Mouse (Mus musculus): ENCODE data around the gene Exoc7. TPM values are rescaled to one million over a fixed set of nuclear protein-coding genes. Genes with fewer than 3 reads are reported as not detected.

Exoc7 gene
- 28.0 and 29.4 TPM in 2 replicates for polyA plus RNA-seq (2012; rRNA removed)

DNA sequence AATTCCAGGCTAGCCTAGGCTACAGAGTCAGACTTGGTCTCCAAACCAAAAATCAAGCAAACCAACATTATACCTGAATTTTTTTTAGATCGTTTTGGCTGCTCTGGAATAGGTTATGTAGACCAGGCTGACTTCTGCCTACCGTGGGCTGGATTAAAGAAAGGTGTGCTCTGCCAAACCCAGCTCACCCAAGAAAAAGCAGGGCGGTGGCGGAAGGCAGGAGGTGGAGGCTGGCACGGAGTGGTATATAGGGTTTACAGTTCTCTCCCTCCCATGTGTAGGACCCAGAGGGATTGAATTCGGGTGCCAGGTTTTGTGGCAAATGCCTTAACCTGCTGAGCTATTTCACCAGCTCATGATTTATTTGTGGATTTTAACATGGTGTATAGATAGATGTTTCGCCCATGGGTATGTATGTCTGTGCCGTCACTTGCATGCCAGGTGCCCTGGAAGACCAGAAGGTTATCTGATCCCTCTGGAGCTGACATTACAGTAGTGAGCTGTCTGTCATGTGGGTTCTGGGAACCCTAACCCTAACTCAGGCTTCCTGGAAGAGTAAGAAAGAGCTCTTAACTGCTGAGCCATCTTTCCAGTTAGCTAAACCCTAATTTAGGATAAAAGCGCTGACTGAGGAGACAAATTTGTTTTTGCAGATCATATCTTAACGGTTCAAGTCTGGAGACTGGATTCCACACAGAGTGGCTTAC is at the start of gene Exoc7:
Exoc7 (minus strand) TSS at position 215 of the 707 bp plus-strand sequence.

DNA sequence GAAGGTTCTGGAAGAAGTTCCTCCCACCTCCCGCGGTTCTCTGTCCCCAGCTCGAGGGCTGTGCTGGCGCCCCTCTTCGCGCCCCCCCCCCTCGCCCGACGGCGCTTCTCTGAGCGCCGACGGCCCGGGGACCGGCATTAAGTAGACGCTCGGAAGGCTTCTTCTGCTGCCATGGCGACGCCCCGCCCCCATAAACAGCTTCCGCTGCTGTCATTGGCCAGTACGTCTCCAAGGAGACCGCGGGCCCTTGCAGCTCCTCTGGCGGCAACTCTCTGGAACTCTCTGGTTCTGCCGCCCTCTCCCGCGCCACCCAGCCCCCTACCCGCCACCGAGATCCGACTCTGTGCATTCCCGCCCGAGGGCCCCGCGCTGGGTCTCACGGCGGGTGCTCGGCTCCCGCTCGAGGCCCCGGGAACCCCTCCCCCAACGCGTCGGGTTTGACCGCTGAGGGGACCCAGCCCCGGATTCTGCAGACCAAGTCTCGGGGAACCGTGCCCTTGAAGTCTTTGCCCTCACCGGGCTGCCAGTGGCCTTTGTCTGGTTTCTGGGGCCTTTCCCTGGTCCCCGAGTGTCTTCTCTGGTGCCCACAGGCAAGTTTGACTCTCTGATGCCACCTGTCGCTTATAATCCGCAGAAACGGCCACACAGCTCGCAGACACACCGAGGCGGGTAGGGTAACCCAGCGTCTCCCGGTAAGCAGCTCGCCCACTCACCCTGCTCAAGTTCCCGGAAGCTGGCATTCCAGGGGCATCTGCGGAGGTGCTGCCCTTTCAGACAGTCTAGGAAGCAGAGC is 28.4 kb upstream of the Exoc7 start, which contains the start of gene Foxj1:
Foxj1 (minus strand) TSS at position 156 of the 793 bp plus-strand sequence.

GRCm38 (mm10) chr11:116280751-116281663 is 26.0 kb downstream of the Exoc7 start, which contains the start of gene Galr2:
Galr2 (plus strand) TSS chr11:116280939.

DNA sequence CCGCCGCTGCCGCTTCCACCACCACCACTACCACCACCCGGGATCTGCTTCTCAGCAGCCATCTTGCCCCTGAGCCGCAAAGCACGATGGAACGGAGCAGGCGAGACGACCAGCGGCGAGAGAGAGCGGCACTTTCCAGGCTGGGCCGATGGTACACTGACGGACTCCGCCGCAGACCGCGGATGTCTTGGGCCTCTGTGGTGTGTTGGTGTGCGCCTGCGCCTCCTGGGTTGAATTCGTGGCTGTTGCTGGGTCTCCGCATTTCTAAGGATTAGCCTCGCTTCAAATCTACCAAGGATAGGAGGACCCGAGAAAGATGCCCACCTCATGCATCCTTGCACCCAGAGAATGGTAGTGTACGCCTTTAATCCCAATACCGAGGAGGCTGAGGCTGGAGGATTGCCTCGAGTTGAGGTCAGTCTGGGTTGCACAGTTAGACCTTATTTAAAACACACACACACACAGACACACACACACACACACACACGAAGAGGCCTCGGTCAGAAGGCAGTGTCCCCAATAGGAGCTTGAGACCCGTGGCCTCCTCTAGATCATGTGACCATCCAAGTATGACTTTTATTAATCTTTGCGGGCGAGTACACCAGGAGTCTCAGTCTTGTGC is 32.9 kb downstream of the Exoc7 start, which contains the start of gene Srp68:
Srp68 (minus strand) TSS at position 173 of the 622 bp plus-strand sequence.

Other genes with a start within 250 kb of the Exoc7 start
- 11.2 and 12.9 TPM in 2 replicates for gene Unc13d, start 229.3 kb downstream of the Exoc7 start, polyA plus RNA-seq (2012; rRNA removed)
- 158 and 189 TPM in 2 replicates for gene Wbp2, start 220.2 kb downstream of the Exoc7 start, polyA plus RNA-seq (2012; rRNA removed)
- gene Trim47, start 180.0 kb downstream of the Exoc7 start, polyA plus RNA-seq (2012; rRNA removed), result 48.3 and 54.4 TPM in 2 replicates
- 14.0 and 14.8 TPM in 2 replicates for gene Trim65, start 176.1 kb downstream of the Exoc7 start, polyA plus RNA-seq (2012; rRNA removed)
- gene Mrpl38, start 168.4 kb downstream of the Exoc7 start, polyA plus RNA-seq (2012; rRNA removed), result 51.1 and 52.2 TPM in 2 replicates
- 12.7 and 13.8 TPM in 2 replicates for gene Fbf1, start 139.1 kb downstream of the Exoc7 start, polyA plus RNA-seq (2012; rRNA removed)
- 38.5 and 41.2 TPM in 2 replicates for gene Ten1, start 108.4 kb downstream of the Exoc7 start, polyA plus RNA-seq (2012; rRNA removed)
- 78.2 and 84.8 TPM in 2 replicates for gene Acox1, start 108.2 kb downstream of the Exoc7 start, polyA plus RNA-seq (2012; rRNA removed)
- 13.5 and 16.2 TPM in 2 replicates for gene Evpl, start 69.2 kb downstream of the Exoc7 start, polyA plus RNA-seq (2012; rRNA removed)
- gene Srp68, start 33.0 kb downstream of the Exoc7 start, polyA plus RNA-seq (2012; rRNA removed), result 35.2 and 35.5 TPM in 2 replicates
- gene Galr2, start 26.3 kb downstream of the Exoc7 start, polyA plus RNA-seq (2012; rRNA removed), result 6.3 and 13.7 TPM in 2 replicates
- 0.79 and 1.2 TPM in 2 replicates for gene Foxj1, start 28.2 kb upstream of the Exoc7 start, polyA plus RNA-seq (2012; rRNA removed)
- 3.1 and 5.1 TPM in 2 replicates for gene Rnf157, start 105.8 kb upstream of the Exoc7 start, polyA plus RNA-seq (2012; rRNA removed)
- gene Ubald2, start 126.9 kb upstream of the Exoc7 start, polyA plus RNA-seq (2012; rRNA removed), result 217 and 367 TPM in 2 replicates
- 0.07 and 0.08 TPM in 2 replicates for gene Qrich2, start 159.0 kb upstream of the Exoc7 start, polyA plus RNA-seq (2012; rRNA removed)
- gene Prpsap1, start 187.0 kb upstream of the Exoc7 start, polyA plus RNA-seq (2012; rRNA removed), result 170 and 195 TPM in 2 replicates
- gene Sphk1, start 223.7 kb upstream of the Exoc7 start, polyA plus RNA-seq (2012; rRNA removed), result 9.2 and 9.5 TPM in 2 replicates